Mouse (Mus musculus) neural tube, embryonic 14.5 days (tissue): ENCODE measurements around the gene Accs. TPM values are rescaled to one million over a fixed set of nuclear protein-coding genes. Genes with fewer than 3 reads are reported as not detected.

Experiments
- ATAC-seq: fragments of 200-750 bp; cut with Nextera tagmentation; 2 replicates; pipeline ENCODE4 v1.8.0; 2017; ENCODE audit warnings: low read depth, mild to moderate bottlenecking, moderate TSS enrichment, moderate library complexity
- H3K27ac ChIP-seq: fragments of 300-500 bp; sonication (generic); 2 replicates; pipeline ENCODE4 v1.5.1; 2014; ENCODE audit warnings: low read depth, mild to moderate bottlenecking, control low read depth, low read length, moderate library complexity, mixed read lengths
- H3K27me3 ChIP-seq: fragments of 300-500 bp; sonication (generic); 2 replicates; pipeline ENCODE4 v1.6.1; 2014; ENCODE audit warnings: low read length; ENCODE audit not compliant: control insufficient read depth, insufficient read depth
- H3K36me3 ChIP-seq: fragments of 300-500 bp; sonication (generic); 2 replicates; pipeline ENCODE4 v1.6.1; 2014; ENCODE audit warnings: low read length, mixed read lengths; ENCODE audit not compliant: control insufficient read depth, insufficient read depth
- H3K4me1 ChIP-seq: fragments of 300-500 bp; sonication (generic); 2 replicates; pipeline ENCODE4 v1.6.1; 2014; ENCODE audit warnings: low read length; ENCODE audit not compliant: control insufficient read depth, insufficient read depth
- H3K4me2 ChIP-seq: fragments of 300-500 bp; sonication (generic); 2 replicates; pipeline ENCODE4 v1.6.1; 2014; ENCODE audit warnings: mild to moderate bottlenecking, low read depth, low read length, control low read depth
- H3K4me3 ChIP-seq: fragments of 300-500 bp; sonication (generic); 2 replicates; pipeline ENCODE4 v1.5.1; 2014; ENCODE audit warnings: low read depth, low read length, control low read depth, mixed read lengths
- H3K9ac ChIP-seq: fragments of 300-500 bp; sonication (generic); replicated peaks from 2 replicates; pipeline ENCODE4 v1.6.1; 2014; ENCODE audit warnings: low read depth, mild to moderate bottlenecking, control low read depth, low read length, mixed read lengths
- H3K9me3 ChIP-seq: fragments of 300-500 bp; sonication (generic); 2 replicates; pipeline ENCODE4 v1.6.1; 2016; ENCODE audit warnings: low read length; ENCODE audit not compliant: control insufficient read depth
- WGBS: fragments of 180-500 bp; shearing (Covaris S2); extraction: QIAGEN DNeasy Blood & Tissue Kit; methylation state at CpG from one replicate; pipeline ENCODE4 v1.1.7; 2014; 5-methylcytosine and 5-hydroxymethylcytosine counted together
- polyA plus RNA-seq: library from polyadenylated mRNA; unstranded; fragments of >200 nt; fragmentation: Nextera tagmentation; extraction: Ambion mirVana; gene quantifications from 2 replicates; pipeline ENCODE4 v1.2.1, GENCODE M21; 2014

The Accs gene
- polyA plus RNA-seq, 1 experiment from 2014 or later = 5.5 TPM

GRCm38 (mm10) chr2:93838931-93839330 is 10.8 kb downstream of the Accs start:
- Histone ChIP-seq H3K4me2 (no peak overlapping the region), H3K36me3 (peaks cover 13% of the 10 kb centered on the region; the same call in 1 of the 2 replicates)

GRCm38 (mm10) chr2:93836232-93836785 is 13.4 kb downstream of the Accs start:
- H3K4me2 ChIP-seq = no peak overlapping the region
- no peak for ATAC-seq
- H3K27me3 ChIP-seq = no peaks in the 10 kb centered on the region
- H3K36me3 ChIP-seq = peaks cover 8% of the 10 kb centered on the region; the same call in 1 of the 2 replicates
- no peak overlapping the region for H3K4me3 ChIP-seq
- H3K9ac ChIP-seq = no peak overlapping the region
- H3K4me1 ChIP-seq = no peaks in the 10 kb centered on the region
- WGBS = 74% methylated on average over 13 of the region's 13 CpGs
- H3K27ac ChIP-seq = no peak overlapping the region
- H3K9me3 ChIP-seq = no peaks in the 10 kb centered on the region

More at GRCm38 (mm10) chr2:93838931-93839330, 10.8 kb downstream of the Accs start:
- Histone ChIP-seq H3K9ac (no peak overlapping the region), H3K9me3 (no peaks in the 10 kb centered on the region), H3K4me3 (no peak overlapping the region), H3K27me3 (no peaks in the 10 kb centered on the region), H3K27ac (no peak overlapping the region), H3K4me1 (no peaks in the 10 kb centered on the region)
- no peak for ATAC-seq
- 90% methylated on average over 4 of the region's 4 CpGs for whole genome bisulfite sequencing

- H3K4me2 ChIP-seq = no peak overlapping the region
- no peak for ATAC-seq
- H3K27me3 ChIP-seq = no peaks in the 10 kb centered on the region
- H3K36me3 ChIP-seq = peaks cover 8% of the 10 kb centered on the region; the same call in 1 of the 2 replicates
- no peak overlapping the region for H3K9ac ChIP-seq
- no peaks in the 10 kb centered on the region for H3K9me3 ChIP-seq
- 78% methylated on average over 11 of the region's 11 CpGs for WGBS
- H3K4me1 ChIP-seq = no peaks in the 10 kb centered on the region
- no peak overlapping the region for H3K4me3 ChIP-seq
- H3K27ac ChIP-seq = no peak overlapping the region
These were observed 14.1 kb downstream of the Accs start for GRCm38 (mm10) chr2:93835596-93835995.

- no peak for ATAC-seq
- no peaks in the 10 kb centered on the region for H3K9me3 ChIP-seq
- WGBS = 18% methylated on average over 8 of the region's 8 CpGs
These were observed 26.2 kb downstream of the Accs start for GRCm38 (mm10) chr2:93823519-93823918.

GRCm38 (mm10) chr2:93822045-93822749 is 27.5 kb downstream of the Accs start, which contains the start of gene Ext2:
Gene Ext2 (minus strand): TSS chr2:93822568.
- H3K27me3 ChIP-seq = no peaks in the 10 kb centered on the region

More at GRCm38 (mm10) chr2:93823519-93823918, 26.2 kb downstream of the Accs start:
- H3K36me3 ChIP-seq = no peaks in the 10 kb centered on the region
- no peak overlapping the region for H3K27ac ChIP-seq
- H3K27me3 ChIP-seq = no peaks in the 10 kb centered on the region
- no peak overlapping the region for H3K9ac ChIP-seq
- no peak overlapping the region for H3K4me2 ChIP-seq
- H3K4me1 ChIP-seq = peaks cover 10% of the 10 kb centered on the region
- no peak overlapping the region for H3K4me3 ChIP-seq

GRCm38 (mm10) chr2:93817791-93818190 is 32.0 kb downstream of the Accs start:
- Histone ChIP-seq H3K36me3 (peaks cover 9% of the 10 kb centered on the region; the same call in 1 of the 2 replicates), H3K9me3 (no peaks in the 10 kb centered on the region), H3K27ac (no peak overlapping the region), H3K27me3 (no peaks in the 10 kb centered on the region), H3K4me2 (no peak overlapping the region), H3K4me1 (peaks cover 10% of the 10 kb centered on the region), H3K4me3 (no peak overlapping the region), H3K9ac (no peak overlapping the region)
- no peak for ATAC-seq
- 94% methylated on average over 5 of the region's 5 CpGs for WGBS

More at GRCm38 (mm10) chr2:93822045-93822749, 27.5 kb downstream of the Accs start, which contains the start of gene Ext2:
- H3K4me3 ChIP-seq = peak within 1 kb of the TSS; percentile 95
- ATAC-seq = peak; percentile 94
- H3K9ac ChIP-seq = peak within 1 kb of the TSS; percentile 92
- peak within 1 kb of the TSS; percentile 85 for H3K4me2 ChIP-seq
- no peaks in the 10 kb centered on the region for H3K9me3 ChIP-seq
- under 1% methylated on average over 65 of the region's 66 CpGs for whole genome bisulfite sequencing
- no peak within 1 kb of the TSS for H3K27ac ChIP-seq
- no peaks in the 10 kb centered on the region for H3K36me3 ChIP-seq
- peaks cover 10% of the 10 kb centered on the region for H3K4me1 ChIP-seq

- Histone ChIP-seq H3K9me3 (no peaks in the 10 kb centered on the region), H3K4me1 (no peaks in the 10 kb centered on the region), H3K27ac (no peak overlapping the region), H3K9ac (no peak overlapping the region), H3K36me3 (peaks cover 24% of the 10 kb centered on the region), H3K27me3 (no peaks in the 10 kb centered on the region), H3K4me2 (no peak overlapping the region), H3K4me3 (no peak overlapping the region)
- WGBS = 92% methylated on average over 22 of the region's 22 CpGs
- ATAC-seq = no peak
These were observed 36.4 kb downstream of the Accs start for GRCm38 (mm10) chr2:93813343-93813742.

DNA sequence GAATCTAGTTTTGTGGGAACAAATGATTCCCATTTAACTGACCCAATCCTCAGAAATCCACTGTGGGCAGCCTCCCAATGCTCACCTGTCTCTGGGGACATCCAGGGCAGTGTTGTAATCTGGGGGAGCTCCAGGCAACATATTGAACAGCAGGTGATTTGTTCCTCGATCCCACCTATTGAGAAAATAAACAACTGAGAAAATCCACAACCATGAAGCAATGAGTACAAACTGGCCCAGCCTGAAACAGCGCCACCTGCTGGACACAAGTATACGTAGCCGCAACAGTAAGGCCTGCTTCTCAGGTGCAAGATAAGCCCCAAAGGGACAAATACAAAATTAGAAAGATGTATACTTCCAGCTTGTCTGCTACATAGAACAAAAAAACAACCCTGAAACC is 37.9 kb downstream of the Accs start:
- 45% methylated on average over 4 of the region's 4 CpGs for WGBS
- Histone ChIP-seq H3K4me1 (no peaks in the 10 kb centered on the region), H3K27ac (no peak overlapping the region), H3K9me3 (no peaks in the 10 kb centered on the region), H3K36me3 (peaks cover 26% of the 10 kb centered on the region), H3K4me3 (no peak overlapping the region), H3K9ac (no peak overlapping the region), H3K27me3 (no peaks in the 10 kb centered on the region), H3K4me2 (no peak overlapping the region)
- ATAC-seq = no peak

DNA sequence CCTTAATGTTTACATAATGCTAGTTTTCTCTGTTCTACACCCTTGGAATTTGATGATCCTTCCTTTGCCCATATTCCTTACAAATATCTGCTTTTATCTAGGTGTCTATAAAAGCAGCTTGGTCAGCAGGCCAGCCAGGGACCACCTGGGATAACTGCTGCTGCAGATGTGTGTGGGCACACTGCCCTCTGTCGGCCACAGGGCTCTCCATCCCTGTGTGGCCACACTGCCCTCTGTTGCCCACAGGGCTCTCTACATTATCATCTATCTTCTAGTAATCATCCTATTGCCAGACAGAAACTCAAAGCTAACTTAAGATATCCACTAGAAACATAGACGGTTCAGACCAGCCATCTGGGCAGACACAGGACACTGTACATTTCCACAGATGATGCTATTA is 39.8 kb downstream of the Accs start:
- H3K36me3 ChIP-seq = peaks cover 26% of the 10 kb centered on the region

More for the DNA sequence above, 39.8 kb downstream of the Accs start:
- H3K4me3 ChIP-seq = no peak overlapping the region
- ATAC-seq = no peak
- no peaks in the 10 kb centered on the region for H3K4me1 ChIP-seq
- H3K4me2 ChIP-seq = no peak overlapping the region
- no peaks in the 10 kb centered on the region for H3K27me3 ChIP-seq
- H3K27ac ChIP-seq = no peak overlapping the region
- H3K9me3 ChIP-seq = no peaks in the 10 kb centered on the region
- H3K9ac ChIP-seq = no peak overlapping the region
- 26% methylated on average over 2 of the region's 2 CpGs for WGBS
